Mouse (Mus musculus): ENCODE data around the gene Rffl. TPM values are rescaled to one million over a fixed set of nuclear protein-coding genes. Genes with fewer than 3 reads are reported as not detected.

Gene Rffl
- polyA plus RNA-seq, 1 experiment = 2.8 TPM

GRCm38 (mm10) chr11:82899720-82900119, 28.7 kb upstream of the Rffl start:
- no peaks in the 10 kb centered on the region for H3K27me3 ChIP-seq (ENCODE audit: control insufficient read depth, insufficient read depth, insufficient read length)
- peaks cover 47% of the 10 kb centered on the region for H3K36me3 ChIP-seq (ENCODE audit: control insufficient read depth, insufficient read depth)

GRCm38 (mm10) chr11:82897478-82897877, 26.5 kb upstream of the Rffl start:
- Histone ChIP-seq H3K36me3 (ENCODE audit: control insufficient read depth, insufficient read depth) (peaks cover 30% of the 10 kb centered on the region), H3K79me2 (ENCODE audit: control insufficient read depth, insufficient read depth) (no peaks in the 10 kb centered on the region), H3K27me3 (ENCODE audit: control insufficient read depth, insufficient read depth, insufficient read length) (no peaks in the 10 kb centered on the region), H3ac (ENCODE audit: control insufficient read depth, insufficient read length, low read depth) (no peak overlapping the region), H3K4me3 (ENCODE audit: insufficient read depth, poor library complexity, severe bottlenecking) (no peak overlapping the region), H3K79me3 (ENCODE audit: low read depth) (no peaks in the 10 kb centered on the region)
- TF ChIP-seq MAX (IDR thresholded peaks at IDR 0.05) = no peak
- TF ChIP-seq USF1 (IDR thresholded peaks at IDR 0.05; ENCODE audit: low read depth) = no peak
- TF ChIP-seq FOSL1 (IDR thresholded peaks at IDR 0.05; ENCODE audit: insufficient read depth, low read length, poor library complexity, severe bottlenecking) = no peak
- TF ChIP-seq MYOG (IDR thresholded peaks at IDR 0.05; ENCODE audit: control insufficient read depth, extremely low read depth, insufficient read length) = no peak

More at GRCm38 (mm10) chr11:82899720-82900119, 28.7 kb upstream of the Rffl start:
- no peak for TF ChIP-seq CEBPB (IDR thresholded peaks at IDR 0.05; ENCODE audit: low read depth)
- TF ChIP-seq USF1 (IDR thresholded peaks at IDR 0.05; ENCODE audit: low read depth) = no peak
- no peak for TF ChIP-seq MYOD1 (IDR thresholded peaks at IDR 0.05; ENCODE audit: control insufficient read depth, insufficient read length, low read depth)
- TF ChIP-seq CTCF (IDR thresholded peaks at IDR 0.05; ENCODE audit: control insufficient read depth, insufficient read depth, insufficient read length) = no peak
- no peak for TF ChIP-seq MYOG (IDR thresholded peaks at IDR 0.05; ENCODE audit: control insufficient read depth, extremely low read depth, insufficient read length)
- no peak for TF ChIP-seq FOSL1 (IDR thresholded peaks at IDR 0.05; ENCODE audit: insufficient read depth, low read length, poor library complexity, severe bottlenecking)
- TF ChIP-seq MAX (IDR thresholded peaks at IDR 0.05) = no peak
- no peak overlapping the region for H3K4me3 ChIP-seq (ENCODE audit: insufficient read depth, poor library complexity, severe bottlenecking)
- H3K79me3 ChIP-seq (ENCODE audit: low read depth) = no peaks in the 10 kb centered on the region
- no peak overlapping the region for H3ac ChIP-seq (ENCODE audit: control insufficient read depth, insufficient read length, low read depth)
- no peaks in the 10 kb centered on the region for H3K79me2 ChIP-seq (ENCODE audit: control insufficient read depth, insufficient read depth)

- Histone ChIP-seq H3K79me3 (ENCODE audit: low read depth) (no peaks in the 10 kb centered on the region), H3ac (ENCODE audit: control insufficient read depth, insufficient read length, low read depth) (no peak within 1 kb of the TSS), H3K4me3 (ENCODE audit: insufficient read depth, poor library complexity, severe bottlenecking) (no peak within 1 kb of the TSS), H3K27me3 (ENCODE audit: control insufficient read depth, insufficient read depth, insufficient read length) (no peaks in the 10 kb centered on the region), H3K79me2 (ENCODE audit: control insufficient read depth, insufficient read depth) (no peaks in the 10 kb centered on the region), H3K36me3 (ENCODE audit: control insufficient read depth, insufficient read depth) (no peaks in the 10 kb centered on the region)
- TF ChIP-seq CTCF (IDR thresholded peaks at IDR 0.05; ENCODE audit: control insufficient read depth, insufficient read depth, insufficient read length) (no peak), MYOG (IDR thresholded peaks at IDR 0.05; ENCODE audit: control insufficient read depth, extremely low read depth, insufficient read length) (no peak), MAX (IDR thresholded peaks at IDR 0.05) (no peak), MYOD1 (IDR thresholded peaks at IDR 0.05; ENCODE audit: control insufficient read depth, insufficient read length, low read depth) (no peak), CEBPB (IDR thresholded peaks at IDR 0.05; ENCODE audit: low read depth) (no peak), USF1 (IDR thresholded peaks at IDR 0.05; ENCODE audit: low read depth) (no peak), FOSL1 (IDR thresholded peaks at IDR 0.05; ENCODE audit: insufficient read depth, low read length, poor library complexity, severe bottlenecking) (no peak)
These were observed 20.9 kb upstream of the Rffl start, which contains the start of gene Fndc8 for GRCm38 (mm10) chr11:82891936-82892335. Gene Fndc8, plus strand, starts transcription at chr11:82892124.

- no peak for TF ChIP-seq USF1 (IDR thresholded peaks at IDR 0.05; ENCODE audit: low read depth)
- peak; percentile 50 for TF ChIP-seq MAX (IDR thresholded peaks at IDR 0.05)
- no peak for TF ChIP-seq MYOG (IDR thresholded peaks at IDR 0.05; ENCODE audit: control insufficient read depth, extremely low read depth, insufficient read length)
- peak; percentile 48 for TF ChIP-seq CTCF (IDR thresholded peaks at IDR 0.05; ENCODE audit: control insufficient read depth, insufficient read depth, insufficient read length)
- no peak for TF ChIP-seq CEBPB (IDR thresholded peaks at IDR 0.05; ENCODE audit: low read depth)
- TF ChIP-seq MYOD1 (IDR thresholded peaks at IDR 0.05; ENCODE audit: control insufficient read depth, insufficient read length, low read depth) = no peak
- Histone ChIP-seq H3K27me3 (ENCODE audit: control insufficient read depth, insufficient read depth, insufficient read length) (no peaks in the 10 kb centered on the region), H3K79me2 (ENCODE audit: control insufficient read depth, insufficient read depth) (no peaks in the 10 kb centered on the region), H3K36me3 (ENCODE audit: control insufficient read depth, insufficient read depth) (no peaks in the 10 kb centered on the region), H3ac (ENCODE audit: control insufficient read depth, insufficient read length, low read depth) (peak within 1 kb of the TSS; percentile 72), H3K4me3 (ENCODE audit: insufficient read depth, poor library complexity, severe bottlenecking) (peak within 1 kb of the TSS; percentile 49), H3K79me3 (ENCODE audit: low read depth) (no peaks in the 10 kb centered on the region)
These were observed 19.3 kb upstream of the Rffl start, which contains the start of gene Rad51d for GRCm38 (mm10) chr11:82890342-82890762. Gene Rad51d, minus strand, starts transcription at chr11:82890614.

GRCm38 (mm10) chr11:82889524-82890341, 18.7 kb upstream of the Rffl start:
- Histone ChIP-seq H3K79me3 (ENCODE audit: low read depth) (no peaks in the 10 kb centered on the region), H3K79me2 (ENCODE audit: control insufficient read depth, insufficient read depth) (no peaks in the 10 kb centered on the region), H3ac (ENCODE audit: control insufficient read depth, insufficient read length, low read depth) (peak overlapping the region; percentile 72), H3K4me3 (ENCODE audit: insufficient read depth, poor library complexity, severe bottlenecking) (peak overlapping the region; percentile 49), H3K27me3 (ENCODE audit: control insufficient read depth, insufficient read depth, insufficient read length) (no peaks in the 10 kb centered on the region), H3K36me3 (ENCODE audit: control insufficient read depth, insufficient read depth) (no peaks in the 10 kb centered on the region)
- TF ChIP-seq MYOD1 (IDR thresholded peaks at IDR 0.05; ENCODE audit: control insufficient read depth, insufficient read length, low read depth) (no peak), USF1 (IDR thresholded peaks at IDR 0.05; ENCODE audit: low read depth) (no peak), CTCF (IDR thresholded peaks at IDR 0.05; ENCODE audit: control insufficient read depth, insufficient read depth, insufficient read length) (no peak), MYOG (IDR thresholded peaks at IDR 0.05; ENCODE audit: control insufficient read depth, extremely low read depth, insufficient read length) (no peak), MAX (IDR thresholded peaks at IDR 0.05) (no peak), CEBPB (IDR thresholded peaks at IDR 0.05; ENCODE audit: low read depth) (no peak), FOSL1 (IDR thresholded peaks at IDR 0.05; ENCODE audit: insufficient read depth, low read length, poor library complexity, severe bottlenecking) (no peak)

Measured in C2C12 (cell line).